Mouse (Mus musculus) cerebellum, adult 9-11 months (tissue): ENCODE measurements around the gene Slc9a6.

Source experiments
- DNase-seq: peaks from one replicate; pipeline ENCODE4 v3.0.0; 2022

Slc9a6 gene

GRCm38 (mm10) chrX:56667296-56667695 is 57.7 kb downstream of the Slc9a6 start:
- peak; percentile 45 for DNase-seq

DNA sequence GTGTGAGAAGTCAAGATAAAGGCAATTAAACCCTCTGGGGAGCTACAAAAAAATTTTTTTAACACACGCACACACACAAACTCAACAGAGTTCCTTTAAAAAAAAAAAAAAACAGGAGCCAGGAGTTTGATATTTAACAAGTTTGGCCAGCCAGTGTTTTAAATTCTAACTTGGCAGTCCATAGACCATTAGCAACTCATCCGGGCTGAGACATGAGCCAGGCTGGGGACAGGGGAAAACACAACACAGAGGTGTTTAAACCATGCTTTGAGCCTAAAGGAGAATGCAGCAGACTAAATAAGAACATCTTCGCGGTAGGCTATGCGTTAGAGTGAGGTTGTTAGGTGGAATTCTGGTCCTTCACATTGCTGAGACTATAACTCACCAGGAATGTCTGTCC is 58.5 kb downstream of the Slc9a6 start:
- no peak for DNase-seq

GRCm38 (mm10) chrX:56668501-56668900 is 58.9 kb downstream of the Slc9a6 start:
- no peak for DNase-seq

GRCm38 (mm10) chrX:56675556-56675955 is 66.0 kb downstream of the Slc9a6 start:
- DNase-seq: no peak

DNA sequence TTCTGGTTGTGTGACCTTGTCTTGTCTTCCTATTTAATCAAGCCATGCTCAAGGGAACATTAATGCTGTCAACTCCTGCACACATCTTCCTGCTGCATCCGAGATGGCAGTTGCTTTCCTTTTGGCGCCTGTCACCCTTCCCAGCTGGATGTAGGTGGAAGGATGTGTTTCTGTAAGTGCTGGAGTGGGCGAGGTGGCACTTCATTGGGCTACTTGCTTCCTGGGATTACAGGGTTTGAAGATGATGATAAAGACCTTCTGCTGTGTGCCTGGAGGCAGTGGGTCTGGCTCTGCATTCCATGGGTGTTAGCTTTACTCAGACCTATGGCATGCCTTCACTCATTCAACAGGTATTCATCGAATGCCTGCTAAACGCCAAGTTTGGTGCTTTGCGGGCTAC is 68.2 kb downstream of the Slc9a6 start:
- no peak for DNase-seq

GRCm38 (mm10) chrX:56679066-56679465 is 69.5 kb downstream of the Slc9a6 start:
- no peak for DNase-seq

DNA sequence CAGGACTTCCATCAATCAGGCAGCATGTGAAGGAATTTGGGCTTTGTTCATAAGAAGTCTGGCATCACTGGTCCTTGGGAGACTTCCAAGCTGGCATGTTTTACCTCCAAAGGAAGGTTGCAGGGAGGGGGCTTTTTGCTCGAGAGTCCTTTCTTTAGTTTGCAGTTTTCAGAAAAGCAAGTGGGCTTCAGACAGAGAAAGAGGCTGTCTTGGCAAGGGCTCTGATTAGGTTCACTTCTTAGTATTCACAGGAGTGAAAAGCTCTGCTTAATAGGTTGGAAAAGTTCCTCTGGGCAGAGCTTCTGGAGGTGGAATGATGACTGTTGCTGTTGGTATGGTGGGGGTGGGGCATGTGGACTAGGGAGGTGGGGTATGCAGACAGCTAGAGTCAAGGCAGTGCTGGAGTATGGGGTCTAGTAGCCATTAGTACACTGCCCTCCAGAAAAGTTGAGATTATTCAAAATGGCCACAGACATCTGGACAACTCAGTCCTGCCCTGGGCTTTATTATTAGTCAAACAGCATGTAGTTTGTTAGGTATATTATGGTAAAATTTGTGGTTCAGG is 72.7 kb downstream of the Slc9a6 start:
- no peak for DNase-seq

DNA sequence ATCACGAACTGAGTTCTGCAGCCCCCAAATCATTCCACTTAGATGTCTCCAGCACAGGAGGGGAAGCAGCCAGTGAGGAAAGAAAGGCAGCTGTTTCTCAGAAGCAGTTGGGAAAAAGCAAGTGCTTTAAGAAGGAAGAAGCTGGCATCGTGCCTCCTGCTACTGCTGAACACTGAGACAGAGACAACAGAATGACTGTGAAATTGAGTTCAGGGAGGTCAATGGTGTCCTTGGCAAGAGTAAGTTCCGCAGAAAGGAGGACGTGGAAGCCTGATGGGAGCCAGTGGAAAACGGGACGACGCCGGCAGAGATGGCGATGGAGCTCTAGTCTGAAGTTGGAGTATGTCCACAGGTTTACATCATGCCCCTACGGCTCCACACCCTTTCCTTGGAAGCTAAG is 74.0 kb downstream of the Slc9a6 start:
- no peak for DNase-seq

DNA sequence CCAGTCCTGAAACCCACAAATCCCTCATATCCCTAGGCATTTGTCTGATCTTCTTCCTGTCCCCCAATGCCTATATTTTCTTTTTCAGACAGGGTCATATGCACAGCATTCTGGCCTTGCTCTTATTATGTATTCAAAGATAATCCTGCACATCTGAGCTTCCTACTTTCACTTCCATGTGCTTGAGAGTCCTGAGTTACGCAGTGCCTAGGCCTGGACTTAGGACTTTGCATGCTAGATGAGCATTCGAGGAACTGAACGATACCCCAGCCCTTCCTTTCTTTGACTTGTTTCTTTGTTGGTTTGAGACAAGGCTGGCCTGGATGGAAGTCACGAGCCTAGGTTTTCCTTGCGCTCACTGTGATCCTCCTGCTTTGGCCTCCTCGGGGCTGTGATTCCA is 83.0 kb downstream of the Slc9a6 start:
- DNase-seq: no peak

DNA sequence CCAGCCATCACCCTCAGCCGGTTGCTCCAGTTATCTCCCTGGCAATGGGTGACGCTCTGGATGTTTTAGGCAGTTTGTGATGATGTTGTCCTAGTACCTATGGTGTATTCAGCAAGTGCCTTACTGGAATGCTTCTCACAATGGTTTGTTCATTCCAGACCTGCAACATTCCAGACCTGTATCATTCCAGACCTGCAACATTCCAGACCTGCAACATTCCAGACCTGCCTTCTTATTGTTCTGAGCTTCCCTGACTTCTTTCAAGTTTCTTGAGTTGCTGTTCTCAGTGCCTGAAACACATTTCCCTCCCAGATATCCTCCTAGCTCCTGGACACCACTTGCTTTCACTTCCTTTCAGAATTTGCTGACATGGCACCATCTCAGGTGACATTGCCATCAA is 85.0 kb downstream of the Slc9a6 start:
- DNase-seq: no peak

- DNase-seq: no peak
Measured at GRCm38 (mm10) chrX:56697199-56697780, 87.7 kb downstream of the Slc9a6 start.

- DNase-seq: no peak
Measured at GRCm38 (mm10) chrX:56697886-56698285, 88.3 kb downstream of the Slc9a6 start.

DNA sequence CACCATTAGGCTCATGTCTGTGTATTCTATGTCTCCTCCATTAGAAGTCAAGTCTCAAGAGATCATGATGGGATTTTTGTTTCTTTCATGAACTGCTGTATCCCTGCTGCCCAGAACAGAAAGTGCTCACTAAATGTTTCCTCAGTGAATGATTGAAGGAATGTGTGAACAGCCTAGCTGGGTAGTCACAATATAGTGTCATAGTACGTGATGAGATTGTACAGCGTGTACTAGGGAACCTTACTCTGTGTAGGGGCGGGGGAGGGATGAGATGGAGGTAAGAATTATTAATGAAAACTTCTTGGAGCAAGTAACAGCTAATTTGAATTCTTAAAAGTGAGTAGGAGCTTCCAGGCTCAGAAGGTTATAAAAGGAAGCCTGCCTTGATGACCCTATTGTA is 91.7 kb downstream of the Slc9a6 start:
- no peak for DNase-seq

- no peak for DNase-seq
Measured at GRCm38 (mm10) chrX:56703965-56704562, 94.5 kb downstream of the Slc9a6 start.

- no peak for DNase-seq
Measured at GRCm38 (mm10) chrX:56708592-56709370, 99.2 kb downstream of the Slc9a6 start.

GRCm38 (mm10) chrX:56710522-56710921 is 101.0 kb downstream of the Slc9a6 start:
- DNase-seq: no peak

DNA sequence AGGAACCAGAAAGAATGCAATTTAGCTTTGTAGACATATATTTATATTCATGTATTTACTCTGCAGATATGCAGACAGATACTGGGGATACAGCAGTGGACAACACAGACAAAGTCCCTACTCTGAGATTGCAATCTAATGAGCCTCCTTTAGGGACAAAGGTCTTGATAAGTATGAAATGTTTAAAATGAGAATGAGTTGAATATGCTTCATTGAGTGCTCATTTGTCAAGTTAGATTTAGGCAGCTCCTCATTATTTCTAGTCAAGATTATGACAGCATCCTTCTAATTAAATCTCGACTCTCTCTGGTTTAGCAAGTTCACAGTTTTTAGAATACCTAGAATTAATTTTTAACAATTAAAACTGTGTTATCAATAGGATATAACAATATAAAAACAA is 103.1 kb downstream of the Slc9a6 start:
- DNase-seq: no peak
